Mouse (Mus musculus) cerebellum, adult 2 months (tissue): ENCODE results near the gene Zkscan2. TPM values are rescaled to one million over a fixed set of nuclear protein-coding genes. Genes with fewer than 3 reads are reported as not detected.

Experiments used
- DNase-seq, 2 experiments: peaks; one replicate each; pipeline ENCODE4 v3.0.0; 2021
- H3K27ac ChIP-seq: fragments of 200-500 bp; 2 replicates; pipeline ENCODE4 v1.5.1; 2012; ENCODE audit warnings: low read length, control low read depth, inconsistent platforms; ENCODE audit not compliant: insufficient read depth
- H3K27me3 ChIP-seq: fragments of 200-500 bp; 2 replicates; pipeline ENCODE4 v1.6.1; 2012; ENCODE audit warnings: inconsistent platforms, mild to moderate bottlenecking, low read length, moderate library complexity; ENCODE audit not compliant: control insufficient read depth, insufficient read depth
- H3K4me1 ChIP-seq: fragments of 200-500 bp; 2 replicates; pipeline ENCODE4 v1.6.1; 2011; ENCODE audit warnings: low read length; ENCODE audit not compliant: control insufficient read depth, insufficient read depth
- H3K4me3 ChIP-seq: fragments of 200-500 bp; replicated peaks from 2 replicates; pipeline ENCODE3; 2011; ENCODE audit warnings: mild to moderate bottlenecking, low read depth, low read length, control low read depth; ENCODE audit not compliant: insufficient read depth
- CTCF ChIP-seq: fragments of 200-500 bp; IDR thresholded peaks from 2 replicates; pipeline ENCODE4 v1.5.1; 2011; ENCODE audit warnings: low read depth, mild to moderate bottlenecking, control low read depth, low read length, moderate library complexity, borderline replicate concordance; ENCODE audit not compliant: insufficient read depth
- POLR2A ChIP-seq: fragments of 200-500 bp; IDR thresholded peaks from 2 replicates; pipeline ENCODE4 v1.6.1; 2011; ENCODE audit warnings: low read length, control low read depth, borderline replicate concordance; ENCODE audit not compliant: insufficient read depth
- WGBS: fragments of 180-500 bp; shearing (Covaris S2); methylation state at CpG from one replicate; pipeline ENCODE4 v1.1.7; 2018; 5-methylcytosine and 5-hydroxymethylcytosine counted together
- polyA plus RNA-seq: library from polyadenylated mRNA; depleted of rRNA; stranded (reverse); fragments of >200 nt; gene quantifications from 2 replicates; pipeline ENCODE4 v1.2.3, GENCODE M21; 2012

Gene Zkscan2
- polyA plus RNA-seq, 1 experiment: 13.4 TPM

DNA sequence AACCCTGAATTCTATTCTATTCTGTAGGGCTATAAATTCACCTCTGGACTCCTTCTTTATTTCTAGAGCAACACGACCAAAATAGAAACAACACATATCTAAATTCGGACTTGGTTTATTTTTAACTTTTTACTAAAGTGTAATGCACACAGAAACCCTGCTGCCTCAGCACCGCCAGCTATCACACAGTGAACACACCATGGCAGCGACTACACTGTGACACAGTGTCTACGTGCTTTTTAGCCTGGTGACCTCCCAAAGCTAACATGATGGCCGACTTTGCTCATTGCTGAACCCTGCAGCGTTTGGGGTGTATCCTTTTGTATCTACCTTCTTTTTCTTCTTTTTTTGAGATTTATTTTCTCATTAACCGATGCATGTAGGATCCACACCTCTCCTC is 47.2 kb downstream of the Zkscan2 start:
- no peak for TF ChIP-seq CTCF
- TF ChIP-seq POLR2A: no peak
- H3K4me1 ChIP-seq: no peaks in the 10 kb centered on the region
- no peak for DNase-seq
- 89% methylated on average over 8 of the region's 8 CpGs for WGBS
- no peak overlapping the region for H3K27ac ChIP-seq
- no peak overlapping the region for H3K4me3 ChIP-seq
- no peaks in the 10 kb centered on the region for H3K27me3 ChIP-seq

DNA sequence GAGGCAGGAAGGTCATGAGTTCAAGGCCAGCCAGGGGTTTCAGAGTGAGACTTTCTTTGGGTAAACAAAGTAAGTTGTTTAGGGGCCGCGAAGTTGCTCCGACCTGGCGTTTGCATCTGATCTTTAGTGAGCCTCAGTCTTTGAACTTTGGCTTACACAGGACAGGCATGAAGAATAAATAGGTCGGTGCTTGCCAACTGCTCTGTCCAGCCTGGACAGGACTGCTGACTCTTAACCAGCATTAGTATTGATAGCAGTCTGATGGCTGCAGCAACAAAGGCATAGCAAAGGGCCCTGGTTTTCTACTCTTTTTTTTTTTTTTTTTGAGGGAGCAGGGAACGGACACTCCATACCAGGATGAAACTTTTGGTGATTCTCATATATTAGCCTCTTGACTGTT is 47.7 kb downstream of the Zkscan2 start:
- WGBS: 80% methylated on average over 6 of the region's 6 CpGs
- H3K4me1 ChIP-seq: no peaks in the 10 kb centered on the region
- no peak for TF ChIP-seq CTCF
- TF ChIP-seq POLR2A: no peak
- H3K27ac ChIP-seq: no peak overlapping the region
- no peak for DNase-seq
- no peak overlapping the region for H3K4me3 ChIP-seq
- H3K27me3 ChIP-seq: no peaks in the 10 kb centered on the region

- 92% methylated on average over 2 of the region's 2 CpGs for WGBS
- H3K4me1 ChIP-seq: no peaks in the 10 kb centered on the region
- TF ChIP-seq POLR2A: no peak
- no peak for TF ChIP-seq CTCF
- H3K4me3 ChIP-seq: no peak overlapping the region
- H3K27me3 ChIP-seq: no peaks in the 10 kb centered on the region
- DNase-seq: no peak
- H3K27ac ChIP-seq: no peak overlapping the region
These were observed 49.7 kb downstream of the Zkscan2 start for GRCm38 (mm10) chr7:123450515-123450914.

DNA sequence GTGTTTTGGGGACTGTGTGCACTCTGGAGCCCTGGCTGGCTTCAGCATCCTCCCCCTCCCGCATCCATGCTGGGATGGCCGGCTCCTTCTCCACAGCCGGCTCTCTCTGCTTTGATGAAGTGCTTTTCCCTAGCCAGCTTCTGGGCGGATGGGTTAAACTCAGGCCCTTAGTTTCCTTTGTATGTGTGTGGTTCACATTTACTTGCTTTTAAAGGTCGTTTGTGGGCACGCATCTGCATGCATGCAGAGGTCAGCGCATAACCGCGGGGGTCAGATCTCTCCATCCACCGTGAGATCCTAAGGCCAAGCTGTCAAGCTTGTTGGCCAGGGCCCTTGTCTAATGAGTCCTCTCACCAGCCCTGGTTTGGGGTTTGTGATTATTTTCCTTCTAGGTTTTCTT is 50.6 kb downstream of the Zkscan2 start:
- 58% methylated on average over 10 of the region's 10 CpGs for WGBS

DNA sequence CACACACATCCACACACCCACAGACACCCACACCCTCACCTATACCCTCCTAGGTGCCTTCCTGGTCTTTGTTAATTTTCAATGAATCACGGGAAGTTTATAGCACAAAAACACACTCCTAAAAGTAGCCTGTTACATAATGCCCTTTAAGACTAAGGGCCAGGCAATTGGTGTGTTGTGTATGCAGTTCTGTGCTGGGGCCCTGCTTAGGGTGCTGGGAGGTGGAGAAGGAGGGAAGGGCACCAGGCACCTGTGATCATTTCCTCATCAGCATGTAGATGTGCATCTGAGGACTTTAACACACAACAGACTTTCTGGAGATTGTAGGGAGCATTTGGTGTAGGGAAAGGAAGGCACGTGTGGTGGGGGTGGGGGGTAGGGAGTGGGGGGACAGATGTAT is 51.5 kb downstream of the Zkscan2 start:
- WGBS: 93% methylated on average over 2 of the region's 2 CpGs
- H3K27ac ChIP-seq: no peak overlapping the region
- H3K4me3 ChIP-seq: no peak overlapping the region
- H3K4me1 ChIP-seq: no peaks in the 10 kb centered on the region
- no peaks in the 10 kb centered on the region for H3K27me3 ChIP-seq
- no peak for DNase-seq
- TF ChIP-seq POLR2A: no peak
- no peak for TF ChIP-seq CTCF

More for the DNA sequence above, 50.6 kb downstream of the Zkscan2 start:
- DNase-seq: no peak
- no peaks in the 10 kb centered on the region for H3K27me3 ChIP-seq
- H3K4me3 ChIP-seq: no peak overlapping the region
- no peaks in the 10 kb centered on the region for H3K4me1 ChIP-seq
- H3K27ac ChIP-seq: no peak overlapping the region
- no peak for TF ChIP-seq CTCF
- no peak for TF ChIP-seq POLR2A

- Histone ChIP-seq H3K27me3 (no peaks in the 10 kb centered on the region), H3K4me1 (no peaks in the 10 kb centered on the region), H3K4me3 (no peak overlapping the region), H3K27ac (no peak overlapping the region)
- TF ChIP-seq CTCF (no peak), POLR2A (no peak)
- 76% methylated on average over 1 of the region's 1 CpGs for WGBS
- no peak for DNase-seq
These were observed 58.2 kb downstream of the Zkscan2 start for GRCm38 (mm10) chr7:123442079-123442478.

DNA sequence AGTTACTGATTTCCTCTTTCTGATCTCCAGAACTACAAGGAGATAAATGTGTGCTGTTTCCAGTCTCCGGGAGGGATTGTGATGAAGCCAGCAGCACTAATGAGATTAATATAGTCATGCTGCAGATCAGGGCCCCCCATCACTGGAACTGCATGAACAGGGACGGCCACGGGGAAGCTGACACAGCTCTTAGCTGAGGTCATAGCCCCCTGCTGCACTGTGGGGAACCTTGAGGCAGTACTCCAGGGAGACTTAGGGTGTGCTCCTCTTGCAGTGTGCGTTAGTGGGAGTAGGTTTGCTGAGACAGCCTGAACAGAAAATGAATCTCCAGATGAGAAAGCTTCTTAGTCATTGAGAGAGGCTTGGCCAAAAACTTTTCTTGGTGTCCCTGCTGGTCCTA is 69.0 kb downstream of the Zkscan2 start:
- H3K27me3 ChIP-seq: no peaks in the 10 kb centered on the region
- TF ChIP-seq CTCF (no peak), POLR2A (no peak)
- WGBS: 64% methylated on average over 4 of the region's 4 CpGs
- no peak overlapping the region for H3K4me3 ChIP-seq
- H3K27ac ChIP-seq: no peak overlapping the region
- H3K4me1 ChIP-seq: no peaks in the 10 kb centered on the region
- DNase-seq: no peak

- DNase-seq: no peak
- 0 out of 2 replicates have a peak, but pooled peaks cover 2% of the 10 kb centered on the region for H3K4me1 ChIP-seq
- TF ChIP-seq CTCF (no peak), POLR2A (no peak)
- no peaks in the 10 kb centered on the region for H3K27me3 ChIP-seq
- no peak overlapping the region for H3K27ac ChIP-seq
- WGBS: 91% methylated on average over 4 of the region's 4 CpGs
- H3K4me3 ChIP-seq: no peak overlapping the region
These were observed 69.9 kb downstream of the Zkscan2 start for GRCm38 (mm10) chr7:123430411-123430705.
